Comparison of ENCODE assay signal across 10 mouse cellular contexts in genomic region chr16:23109350-23110280, GRCm38 (mm10). TPM values are rescaled to one million over a fixed set of nuclear protein-coding genes. Genes with fewer than 3 reads are reported as not detected.
DNase-seq lines count a peak whose midpoint lies in the region; ATAC-seq lines count a peak whose summit lies in the region.
"Had no signal": no experiment of that assay in that cellular context is flagged by ENCODE, and none has a peak within 500 bp of the region (broad histone marks: within the 10 kb centered on the region; RNA-seq: fewer than 3 reads in every experiment).

No protein-coding gene starts in this region.

- peak overlapping the region; percentile 88 for H3K4me2 ChIP-seq in neural tube, embryonic 11.5 days (ENCODE audit: low read depth)
- peak overlapping the region; percentile 63 for H3K4me2 ChIP-seq in limb, embryonic 15.5 days

- DNase-seq in CD4-positive, CD25-positive, alpha-beta regulatory T cell, adult 2 months (ENCODE audit: low read depth, low spot score) = peak; percentile 12
- DNase-seq in neural tube, embryonic 11.5 days (ENCODE audit: low spot score) = no peak
- DNase-seq in neural tube, embryonic 10.5 days (ENCODE audit: extremely low spot score, low spot score) = no peak
- no peak for DNase-seq in natural killer cell, adult 2 months (ENCODE audit: low spot score in 2 of 2)
- no peak for DNase-seq in cerebellum, adult 11 months
- DNase-seq: left cerebral cortex, postnatal 4 days; thymus, postnatal 14 days had no signal

- no peak overlapping the region for H3K27ac ChIP-seq in neural tube, embryonic 11.5 days (ENCODE audit: low read depth, low read length)
- H3K27ac ChIP-seq in limb, embryonic 15.5 days = peak overlapping the region; percentile 99; the same call in 1 of the 2 replicates

- no peaks in the 10 kb centered on the region for H3K27me3 ChIP-seq in neural tube, embryonic 11.5 days (ENCODE audit: control insufficient read depth, insufficient read depth, low read length)
- no peaks in the 10 kb centered on the region for H3K27me3 ChIP-seq in limb, embryonic 15.5 days

- no peak for ATAC-seq in CD4-positive, CD25-positive, alpha-beta regulatory T cell, adult 4 months
- ATAC-seq in neural tube, embryonic 11.5 days (ENCODE audit: insufficient read depth, low FRiP score, low TSS enrichment) = no peak
- no peak for ATAC-seq in limb, embryonic 15.5 days (ENCODE audit: insufficient number of reproducible peaks, low FRiP score, low TSS enrichment, low read depth)
- ATAC-seq in frontal cortex, adult (ENCODE audit: low TSS enrichment) = no peak

- no peaks in the 10 kb centered on the region for H3K9me3 ChIP-seq in neural tube, embryonic 11.5 days (ENCODE audit: control insufficient read depth, low read length)
- H3K9me3 ChIP-seq in limb, embryonic 15.5 days = no peaks in the 10 kb centered on the region

- peaks cover 15% of the 10 kb centered on the region for H3K36me3 ChIP-seq in neural tube, embryonic 11.5 days (ENCODE audit: control insufficient read depth, insufficient read depth, low read length)
- H3K36me3 ChIP-seq in limb, embryonic 15.5 days = peaks cover 49% of the 10 kb centered on the region

- H3K4me1 ChIP-seq in neural tube, embryonic 11.5 days (ENCODE audit: control insufficient read depth, insufficient read depth, low read length) = peaks cover 11% of the 10 kb centered on the region
- H3K4me1 ChIP-seq in limb, embryonic 15.5 days = peaks cover 15% of the 10 kb centered on the region; the same call in 1 of the 2 replicates

- 65% methylated on average over 5 of the region's 5 CpGs for WGBS in neural tube, embryonic 11.5 days
- WGBS in limb, embryonic 15.5 days = 50% methylated on average over 5 of the region's 5 CpGs

- H3K9ac ChIP-seq in neural tube, embryonic 11.5 days (ENCODE audit: low read length) = peak overlapping the region; percentile 100
- peak overlapping the region; percentile 99 for H3K9ac ChIP-seq in limb, embryonic 15.5 days

- peak overlapping the region; percentile 99 for H3K4me3 ChIP-seq in neural tube, embryonic 11.5 days (ENCODE audit: low read depth, low read length)
- peak overlapping the region; percentile 93 for H3K4me3 ChIP-seq in limb, embryonic 15.5 days

RNA-seq across cellular contexts. Expression of gene Eif4a2, which starts 2.4 kb away (rescaled TPM):
- polyA plus RNA-seq in CD4-positive, CD25-positive, alpha-beta regulatory T cell, adult 4 months (2017; shearing (Covaris generic)) = 100 to 1,000 TPM; 558 to 662 TPM
- polyA plus RNA-seq in neural tube, embryonic 11.5 days (2014; fragmentation: Nextera tagmentation; extraction: Ambion mirVana) = 217 and 230 TPM in 2 replicates
- polyA plus RNA-seq in limb, embryonic 15.5 days (2015; fragmentation: Nextera tagmentation; extraction: Ambion mirVana) = 259 and 273 TPM in 2 replicates

RNA-seq across cellular contexts. Expression of gene Rfc4, which starts 17.9 kb away (rescaled TPM):
- polyA plus RNA-seq in CD4-positive, CD25-positive, alpha-beta regulatory T cell, adult 4 months (2017; shearing (Covaris generic)) = 10 to 100 TPM; 38.4 to 51.1 TPM
- polyA plus RNA-seq in neural tube, embryonic 11.5 days (2014; fragmentation: Nextera tagmentation; extraction: Ambion mirVana) = 150 and 184 TPM in 2 replicates
- 75.9 and 87.0 TPM in 2 replicates for polyA plus RNA-seq in limb, embryonic 15.5 days (2015; fragmentation: Nextera tagmentation; extraction: Ambion mirVana)

RNA-seq across cellular contexts. Expression of gene Adipoq, which starts 36.7 kb away (rescaled TPM):
- not detected for polyA plus RNA-seq in CD4-positive, CD25-positive, alpha-beta regulatory T cell, adult 4 months (2017; shearing (Covaris generic))
- polyA plus RNA-seq in neural tube, embryonic 11.5 days (2014; fragmentation: Nextera tagmentation; extraction: Ambion mirVana) = not detected in 2 replicates
- 2.5 TPM in 1 of 2 replicates, not detected in the other for polyA plus RNA-seq in limb, embryonic 15.5 days (2015; fragmentation: Nextera tagmentation; extraction: Ambion mirVana)

RNA-seq across cellular contexts. Expression of gene Kng1, which starts 52.0 kb away (rescaled TPM):
- not detected for polyA plus RNA-seq in CD4-positive, CD25-positive, alpha-beta regulatory T cell, adult 4 months (2017; shearing (Covaris generic))
- polyA plus RNA-seq in neural tube, embryonic 11.5 days (2014; fragmentation: Nextera tagmentation; extraction: Ambion mirVana) = not detected in 2 replicates
- polyA plus RNA-seq in limb, embryonic 15.5 days (2015; fragmentation: Nextera tagmentation; extraction: Ambion mirVana) = 0.43 and 1.9 TPM in 2 replicates
